9 mouse cellular contexts compared by ENCODE assay signal in genomic region chr15:81507201-81507600, GRCm38 (mm10). TPM values are rescaled to one million over a fixed set of nuclear protein-coding genes. Genes with fewer than 3 reads are reported as not detected.
DNase-seq lines count a peak whose midpoint lies in the region; ATAC-seq lines count a peak whose summit lies in the region.
"Had no signal": no experiment of that assay in that cellular context is flagged by ENCODE, and none has a peak within 500 bp of the region (broad histone marks: within the 10 kb centered on the region; RNA-seq: fewer than 3 reads in every experiment).

No protein-coding gene starts in this region.

- H3K9me3 ChIP-seq in midbrain, embryonic 14.5 days (ENCODE audit: control insufficient read depth, low read length): no peaks in the 10 kb centered on the region
- H3K9me3 ChIP-seq in midbrain, embryonic 15.5 days: no peaks in the 10 kb centered on the region
- no peaks in the 10 kb centered on the region for H3K9me3 ChIP-seq in liver, embryonic 13.5 days (replicated peaks)
- H3K9me3 ChIP-seq in forebrain, embryonic 15.5 days: no peaks in the 10 kb centered on the region
- H3K9me3 ChIP-seq: midbrain, embryonic 12.5 days had no signal

- H3K27me3 ChIP-seq in midbrain, embryonic 14.5 days (ENCODE audit: control insufficient read depth, insufficient read depth, low read length): no peaks in the 10 kb centered on the region
- no peaks in the 10 kb centered on the region for H3K27me3 ChIP-seq in midbrain, embryonic 15.5 days (replicated peaks)
- H3K27me3 ChIP-seq in liver, embryonic 13.5 days: no peaks in the 10 kb centered on the region
- no peaks in the 10 kb centered on the region for H3K27me3 ChIP-seq in forebrain, embryonic 15.5 days
- H3K27me3 ChIP-seq: midbrain, embryonic 12.5 days had no signal

- H3K9ac ChIP-seq in midbrain, embryonic 14.5 days (replicated peaks; ENCODE audit: low read length): no peak overlapping the region
- H3K9ac ChIP-seq in midbrain, embryonic 15.5 days: no peak overlapping the region
- H3K9ac ChIP-seq in liver, embryonic 13.5 days: no peak overlapping the region
- no peak overlapping the region for H3K9ac ChIP-seq in forebrain, embryonic 15.5 days (replicated peaks)
- H3K9ac ChIP-seq: midbrain, embryonic 12.5 days had no signal

- H3K36me3 ChIP-seq in midbrain, embryonic 14.5 days (ENCODE audit: control insufficient read depth, insufficient read depth, low read length): no peaks in the 10 kb centered on the region
- H3K36me3 ChIP-seq in midbrain, embryonic 15.5 days (replicated peaks): no peaks in the 10 kb centered on the region
- H3K36me3 ChIP-seq in liver, embryonic 13.5 days: no peaks in the 10 kb centered on the region
- H3K36me3 ChIP-seq in forebrain, embryonic 15.5 days: no peaks in the 10 kb centered on the region
- H3K36me3 ChIP-seq: midbrain, embryonic 12.5 days had no signal

- H3K4me3 ChIP-seq in midbrain, embryonic 14.5 days (replicated peaks; ENCODE audit: low read depth, low read length): no peak overlapping the region
- H3K4me3 ChIP-seq in midbrain, embryonic 15.5 days: no peak overlapping the region
- H3K4me3 ChIP-seq in liver, embryonic 13.5 days (replicated peaks): no peak overlapping the region
- no peak overlapping the region for H3K4me3 ChIP-seq in forebrain, embryonic 15.5 days
- H3K4me3 ChIP-seq: midbrain, embryonic 12.5 days had no signal

- H3K4me1 ChIP-seq in midbrain, embryonic 14.5 days (ENCODE audit: control insufficient read depth, insufficient read depth, low read length): no peaks in the 10 kb centered on the region
- H3K4me1 ChIP-seq in midbrain, embryonic 15.5 days: no peaks in the 10 kb centered on the region
- H3K4me1 ChIP-seq in liver, embryonic 13.5 days (replicated peaks): peaks cover 8% of the 10 kb centered on the region
- no peaks in the 10 kb centered on the region for H3K4me1 ChIP-seq in forebrain, embryonic 15.5 days
- H3K4me1 ChIP-seq: midbrain, embryonic 12.5 days had no signal

- peak; percentile 13 for DNase-seq in midbrain, embryonic 14.5 days
- DNase-seq in liver, embryonic 13.5 days: peak; percentile 40
- peak; percentile 46 to 66 for DNase-seq in spleen, postnatal 36 days (ENCODE audit: low spot score in 2 of 2)
- no peak for DNase-seq in frontal cortex, adult 2 months (ENCODE audit: extremely low spot score in 1 of 2, low spot score in 1 of 2)
- no peak for DNase-seq in heart, adult 11 months

- no peak overlapping the region for H3K27ac ChIP-seq in midbrain, embryonic 14.5 days (replicated peaks; ENCODE audit: low read depth, low read length)
- no peak overlapping the region for H3K27ac ChIP-seq in midbrain, embryonic 15.5 days
- H3K27ac ChIP-seq in liver, embryonic 13.5 days: no peak overlapping the region
- no peak overlapping the region for H3K27ac ChIP-seq in forebrain, embryonic 15.5 days (replicated peaks)
- H3K27ac ChIP-seq: midbrain, embryonic 12.5 days had no signal

- H3K4me2 ChIP-seq in midbrain, embryonic 14.5 days (ENCODE audit: low read length): no peak overlapping the region
- no peak overlapping the region for H3K4me2 ChIP-seq in midbrain, embryonic 15.5 days
- no peak overlapping the region for H3K4me2 ChIP-seq in liver, embryonic 13.5 days
- H3K4me2 ChIP-seq in forebrain, embryonic 15.5 days (replicated peaks): no peak overlapping the region
- H3K4me2 ChIP-seq: midbrain, embryonic 12.5 days had no signal

- ATAC-seq in midbrain, embryonic 14.5 days (ENCODE audit: low FRiP score, low TSS enrichment): no peak
- no peak for ATAC-seq in midbrain, embryonic 15.5 days (replicated peaks)
- peak; percentile 50 for ATAC-seq in activated CD4-positive, CD25-positive, alpha-beta regulatory T cell, adult 4 months
- 0 out of 2 replicates have a peak, but pooled peaks have one; percentile 39 for ATAC-seq in liver, embryonic 13.5 days (ENCODE audit: low read depth)
- ATAC-seq in forebrain, embryonic 15.5 days (replicated peaks): no peak

RNA-seq across cellular contexts. Expression of gene Rbx1, which starts 41.1 kb away (rescaled TPM):
- polyA plus RNA-seq in midbrain, embryonic 14.5 days (2014; fragmentation: Nextera tagmentation; extraction: Ambion mirVana): 500 and 547 TPM in 2 replicates
- 387 and 390 TPM in 2 replicates for polyA plus RNA-seq in midbrain, embryonic 15.5 days (2015; fragmentation: Nextera tagmentation; extraction: Ambion mirVana)
- polyA plus RNA-seq in activated CD4-positive, CD25-positive, alpha-beta regulatory T cell, adult 4 months (2017; shearing (Covaris generic)): 100 to 1,000 TPM; 323 to 363 TPM
- 336 and 337 TPM in 2 replicates for polyA plus RNA-seq in liver, embryonic 13.5 days (2015; fragmentation: Nextera tagmentation; extraction: Ambion mirVana)
- polyA plus RNA-seq in frontal cortex, adult 2 months (2012; rRNA removed): 182 and 193 TPM in 2 replicates
- polyA plus RNA-seq in forebrain, embryonic 15.5 days (2015; fragmentation: Nextera tagmentation; extraction: Ambion mirVana): 492 and 524 TPM in 2 replicates

Comparison
In these comparisons a context has a peak if more than half of its experiments do, and no peak if none do; other contexts are left out.
1. ATAC-seq: peak in activated CD4-positive, CD25-positive, alpha-beta regulatory T cell, adult 4 months (single experiment) and liver, embryonic 13.5 days (single experiment); none in midbrain, embryonic 14.5 days (single experiment), midbrain, embryonic 15.5 days (single experiment) and forebrain, embryonic 15.5 days (single experiment).
2. DNase-seq: peak in midbrain, embryonic 14.5 days (single experiment), liver, embryonic 13.5 days (single experiment) and spleen, postnatal 36 days (2 of 2); none in frontal cortex, adult 2 months (0 of 2) and heart, adult 11 months (single experiment).